Mouse (Mus musculus): ENCODE data around the gene Shld1. TPM values are rescaled to one million over a fixed set of nuclear protein-coding genes. Genes with fewer than 3 reads are reported as not detected.

Gene Shld1
- polyA plus RNA-seq, 1 experiment from 2014 or later, result 6.2 TPM

DNA sequence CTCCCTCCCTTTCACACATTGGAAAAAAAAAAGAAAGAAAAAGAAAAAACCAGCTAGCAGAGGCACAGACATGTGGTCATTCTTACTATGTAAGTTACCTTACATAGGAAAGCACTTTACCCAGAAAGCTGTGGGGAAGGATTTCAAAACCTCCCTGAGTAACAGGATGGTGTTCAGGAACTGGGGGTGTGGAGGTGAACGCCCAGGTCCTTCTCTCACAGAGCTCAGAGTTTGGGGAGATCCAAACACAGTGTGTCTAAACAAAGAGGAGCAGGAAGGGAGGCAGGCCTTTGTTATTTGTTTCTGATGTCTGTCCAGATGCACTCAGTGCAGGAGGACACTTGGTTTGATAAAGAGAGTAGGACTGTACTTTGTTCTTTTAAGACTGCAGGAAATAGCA, 5.6 kb downstream of the Shld1 start:
- no peak for TF ChIP-seq CTCF (IDR thresholded peaks at IDR 0.05)
- ATAC-seq (no peak), DNase-seq (ENCODE audit: low read depth, low spot score) (no peak)
- no peaks in the 10 kb centered on the region for H3K27me3 ChIP-seq
- ChIA-PET POLR2A (no interaction called here), CTCF (no interaction called here)
- in situ Hi-C loops (cut with MboI; ENCODE audit: low pct_unique_long_range_greater_than_20kb), result no loop called here

DNA sequence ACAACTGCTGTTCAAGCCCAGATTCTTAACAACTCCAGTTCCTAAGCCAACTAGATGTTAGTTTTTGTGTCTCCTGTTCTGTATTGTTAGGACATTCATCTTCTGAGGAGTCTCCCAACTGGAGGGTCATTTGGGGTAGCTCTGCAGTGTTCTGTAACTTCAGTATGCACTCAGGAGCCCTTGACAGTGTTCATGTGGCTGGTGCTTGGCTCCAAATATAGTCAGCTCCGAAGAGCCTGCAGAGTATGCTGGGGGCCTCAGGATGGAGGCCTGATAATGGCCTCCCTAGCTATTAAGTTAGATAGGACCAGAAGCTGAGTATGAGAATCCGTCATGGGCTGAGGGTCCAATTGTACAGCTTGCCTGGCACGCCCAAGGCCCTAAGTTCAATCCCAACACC, 7.2 kb downstream of the Shld1 start:
- in situ Hi-C loops (cut with MboI; ENCODE audit: low pct_unique_long_range_greater_than_20kb), result no loop called here
- TF ChIP-seq CTCF (IDR thresholded peaks at IDR 0.05), result no peak
- no peaks in the 10 kb centered on the region for H3K27me3 ChIP-seq
- POLR2A ChIA-PET, result interaction anchor here (0.6 kb wide), 1 partner anchor 53 kb away, joined by 3 read pairs; no protein-coding TSS in a partner anchor
- DNase-seq (ENCODE audit: low read depth, low spot score), result no peak
- CTCF ChIA-PET, result no interaction called here
- no peak for ATAC-seq

- no peak for TF ChIP-seq CTCF (IDR thresholded peaks at IDR 0.05)
- ChIA-PET CTCF (interaction anchor here (0.9 to 1.7 kb wide), 3 partner anchors 13 to 179 kb away, joined by 3 read pairs; no protein-coding TSS in a partner anchor), POLR2A (no interaction called here)
- ATAC-seq, result no peak
- no peak for DNase-seq (ENCODE audit: low read depth, low spot score)
- H3K27me3 ChIP-seq, result no peaks in the 10 kb centered on the region
- in situ Hi-C loops (cut with MboI; ENCODE audit: low pct_unique_long_range_greater_than_20kb), result no loop called here
Observed at GRCm38 (mm10) chr2:132695358-132696093, 8.8 kb downstream of the Shld1 start.

DNA sequence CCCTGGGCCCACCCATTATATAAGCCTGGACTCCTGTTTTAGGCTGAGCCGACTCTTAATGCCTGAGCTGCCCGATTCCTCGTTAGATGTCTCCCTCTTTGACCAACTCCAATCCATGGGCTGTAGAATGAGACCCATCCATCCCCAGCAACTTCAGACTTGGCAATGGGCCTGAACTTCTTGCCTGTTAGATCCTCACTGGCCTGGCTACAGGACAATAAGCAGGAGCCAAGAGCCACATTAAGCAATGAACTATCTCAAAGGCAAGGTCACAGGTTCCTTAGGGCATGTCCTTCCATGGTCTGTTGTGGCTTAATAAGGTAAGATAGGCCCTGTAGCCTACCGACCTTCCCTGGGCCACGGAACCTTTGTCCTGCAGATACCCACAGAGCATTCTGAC, 9.8 kb downstream of the Shld1 start:
- TF ChIP-seq CTCF (IDR thresholded peaks at IDR 0.05), result no peak
- in situ Hi-C loops (cut with MboI; ENCODE audit: low pct_unique_long_range_greater_than_20kb), result no loop called here
- no peak for ATAC-seq
- ChIA-PET CTCF (interaction anchor here (0.9 to 1.7 kb wide), 3 partner anchors 12 to 180 kb away, joined by 3 read pairs; no protein-coding TSS in a partner anchor), POLR2A (no interaction called here)
- DNase-seq (ENCODE audit: low read depth, low spot score), result no peak
- no peaks in the 10 kb centered on the region for H3K27me3 ChIP-seq

DNA sequence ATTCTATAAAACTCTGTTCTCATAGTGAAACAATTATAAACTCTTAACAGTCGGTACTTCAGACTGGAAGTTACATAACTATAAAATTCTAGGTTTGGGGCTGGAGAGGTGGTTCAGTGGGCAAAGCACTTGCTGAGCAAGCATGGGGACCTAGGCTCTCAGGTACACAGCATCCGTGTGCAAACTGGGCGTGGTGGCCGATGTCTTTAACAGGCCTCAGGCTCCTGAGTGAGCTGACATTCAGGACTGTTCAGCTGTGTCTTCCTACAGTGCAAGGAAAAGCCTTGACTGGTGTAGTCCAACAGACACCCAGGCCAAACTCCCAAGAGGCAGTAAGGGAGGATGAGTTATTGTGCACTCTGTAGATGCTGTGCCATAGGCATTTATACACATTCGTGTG, 10.5 kb downstream of the Shld1 start:
- POLR2A ChIA-PET, result no interaction called here

GRCm38 (mm10) chr2:132697695-132698094, 11.0 kb downstream of the Shld1 start:
- no peaks in the 10 kb centered on the region for H3K27me3 ChIP-seq
- TF ChIP-seq CTCF (IDR thresholded peaks at IDR 0.05), result no peak
- CTCF ChIA-PET, result interaction anchor here (3.4 kb wide), 1 partner anchor 182 kb away, joined by 14 read pairs; no protein-coding TSS in a partner anchor
- no peak for ATAC-seq
- in situ Hi-C loops (cut with MboI; ENCODE audit: low pct_unique_long_range_greater_than_20kb), result no loop called here
- no peak for DNase-seq (ENCODE audit: low read depth, low spot score)
- POLR2A ChIA-PET, result interaction anchor here (0.8 kb wide), 1 partner anchor 13 kb away, joined by 3 read pairs; no protein-coding TSS in a partner anchor

More for the DNA sequence above, 10.5 kb downstream of the Shld1 start:
- ATAC-seq, result no peak
- DNase-seq (ENCODE audit: low read depth, low spot score), result no peak
- in situ Hi-C loops (cut with MboI; ENCODE audit: low pct_unique_long_range_greater_than_20kb), result no loop called here
- CTCF ChIA-PET, result interaction anchor here (1.7 to 3.4 kb wide), 2 partner anchors 16 to 181 kb away, joined by 3 to 14 read pairs; no protein-coding TSS in a partner anchor
- TF ChIP-seq CTCF (IDR thresholded peaks at IDR 0.05), result no peak
- H3K27me3 ChIP-seq, result no peaks in the 10 kb centered on the region

DNA sequence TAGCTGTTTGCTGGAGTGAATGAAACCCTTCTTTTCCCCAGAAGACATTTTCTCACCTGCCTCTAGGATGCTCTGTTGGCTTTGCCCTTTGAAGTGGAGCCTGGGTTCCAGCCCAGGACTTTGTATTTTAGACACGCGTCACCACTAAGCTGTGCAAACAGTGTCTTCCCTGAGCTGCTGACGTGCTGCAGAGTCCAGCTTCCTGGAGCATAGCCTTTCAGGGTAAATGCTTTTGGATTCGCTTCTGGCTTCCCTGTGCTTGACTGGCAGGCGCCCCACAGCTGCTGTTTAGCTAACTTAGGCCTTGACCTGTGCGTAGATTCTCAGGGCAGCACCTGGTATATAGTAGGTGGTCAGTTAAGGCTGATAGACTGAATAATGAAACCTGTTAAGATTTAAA, 11.7 kb downstream of the Shld1 start:
- CTCF ChIA-PET, result interaction anchor here (1.1 to 3.4 kb wide), 4 partner anchors 9 to 183 kb away, joined by 4 to 14 read pairs (median 6); no protein-coding TSS in a partner anchor

GRCm38 (mm10) chr2:132700921-132701320, 14.2 kb downstream of the Shld1 start:
- ChIA-PET POLR2A (interaction anchor here (0.6 kb wide), 1 partner anchor 153 kb away, joined by 3 read pairs; no protein-coding TSS in a partner anchor), CTCF (interaction anchor here (0.6 to 1.6 kb wide), 8 partner anchors 12 to 180 kb away, joined by 3 to 7 read pairs (median 4); partner anchors contain the start of gene Shld1)
- ATAC-seq (no peak), DNase-seq (ENCODE audit: low read depth, low spot score) (no peak)
- TF ChIP-seq CTCF (IDR thresholded peaks at IDR 0.05), result no peak
- H3K27me3 ChIP-seq, result no peaks in the 10 kb centered on the region
- in situ Hi-C loops (cut with MboI; ENCODE audit: low pct_unique_long_range_greater_than_20kb), result loop anchor here (5.0 to 25.0 kb wide), 3 partner anchors 179 to 389 kb away; no protein-coding TSS in a partner anchor

More for the DNA sequence above, 11.7 kb downstream of the Shld1 start:
- in situ Hi-C loops (cut with MboI; ENCODE audit: low pct_unique_long_range_greater_than_20kb), result no loop called here
- no peak for TF ChIP-seq CTCF (IDR thresholded peaks at IDR 0.05)
- ATAC-seq (no peak), DNase-seq (ENCODE audit: low read depth, low spot score) (no peak)
- POLR2A ChIA-PET, result interaction anchor here (0.8 kb wide), 1 partner anchor 12 kb away, joined by 3 read pairs; no protein-coding TSS in a partner anchor
- no peaks in the 10 kb centered on the region for H3K27me3 ChIP-seq

DNA sequence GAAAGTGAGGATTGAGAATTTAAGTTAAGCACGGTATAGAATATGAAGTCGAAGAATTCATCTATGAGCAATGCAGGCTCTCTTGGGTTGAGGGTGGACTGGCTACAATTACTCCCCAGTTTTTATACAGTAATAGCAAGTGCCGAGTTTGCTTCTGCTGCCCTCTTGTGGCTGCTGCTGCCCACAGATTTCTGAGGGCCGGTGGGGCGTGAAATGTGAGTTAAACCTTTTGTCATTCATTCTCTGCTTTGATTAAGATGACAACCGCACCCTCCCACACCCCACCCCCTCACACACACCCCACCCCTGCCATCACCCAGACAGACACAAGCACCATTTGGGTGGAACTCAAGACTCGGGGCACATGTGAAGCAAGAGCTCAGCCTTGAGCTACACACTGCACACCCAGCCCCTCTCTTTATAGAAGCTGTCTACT, 14.7 kb downstream of the Shld1 start:
- in situ Hi-C loops (cut with MboI; ENCODE audit: low pct_unique_long_range_greater_than_20kb), result loop anchor here (5.0 to 25.0 kb wide), 3 partner anchors 179 to 389 kb away; no protein-coding TSS in a partner anchor
- TF ChIP-seq CTCF (IDR thresholded peaks at IDR 0.05), result peak; percentile 55
- CTCF ChIA-PET, result interaction anchor here (0.6 to 2.1 kb wide), 11 partner anchors 13 to 185 kb away, joined by 3 to 11 read pairs (median 4); partner anchors contain the start of gene Shld1
- POLR2A ChIA-PET, result no interaction called here
- ATAC-seq (no peak), DNase-seq (ENCODE audit: low read depth, low spot score) (no peak)
- no peaks in the 10 kb centered on the region for H3K27me3 ChIP-seq

DNA sequence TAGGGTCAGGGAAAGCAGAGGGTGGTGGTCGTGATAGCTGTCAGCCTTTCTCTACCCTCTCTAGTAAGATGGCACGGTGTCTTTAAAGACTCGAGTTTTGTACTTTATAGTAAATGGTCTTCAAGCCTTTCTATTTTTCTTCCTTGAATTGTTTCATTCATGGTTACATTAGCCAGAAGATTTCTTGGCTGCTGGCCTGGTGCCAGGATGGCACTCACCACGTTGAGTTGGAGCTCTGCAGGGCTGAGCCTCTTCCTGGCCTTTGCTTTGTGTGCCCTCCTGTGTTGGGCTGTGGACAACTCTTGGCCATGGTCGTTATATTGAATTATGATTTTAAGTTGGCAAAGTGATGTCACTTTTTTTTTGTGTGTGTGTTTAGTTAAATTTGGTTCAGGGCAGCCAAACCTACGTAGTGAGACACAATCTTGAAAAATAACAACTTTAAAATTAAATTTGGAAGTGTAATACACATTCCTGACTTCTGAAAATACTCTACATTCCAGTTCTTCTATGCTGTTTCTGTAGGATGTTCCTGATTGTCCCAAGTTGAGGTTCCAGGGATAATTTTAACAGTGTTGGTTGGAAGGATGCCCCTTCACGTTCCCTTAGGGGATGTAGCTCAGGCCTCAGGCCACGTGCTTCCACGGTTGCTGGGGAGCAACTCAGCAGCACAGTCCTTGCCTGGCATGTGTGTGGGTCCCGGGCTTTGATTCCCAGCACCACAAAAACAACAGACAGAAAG, 18.7 kb downstream of the Shld1 start:
- DNase-seq (ENCODE audit: low read depth, low spot score), result no peak

More for the DNA sequence above, 18.7 kb downstream of the Shld1 start:
- ChIA-PET POLR2A (no interaction called here), CTCF (interaction anchor here (1.0 to 2.1 kb wide), 2 partner anchors 11 to 190 kb away, joined by 3 to 5 read pairs; no protein-coding TSS in a partner anchor)
- no peak for TF ChIP-seq CTCF (IDR thresholded peaks at IDR 0.05)
- H3K27me3 ChIP-seq, result no peaks in the 10 kb centered on the region
- in situ Hi-C loops (cut with MboI; ENCODE audit: low pct_unique_long_range_greater_than_20kb), result loop anchor here (10.0 to 25.0 kb wide), 2 partner anchors 199 to 393 kb away; no protein-coding TSS in a partner anchor
- no peak for ATAC-seq
